Mouse (Mus musculus) ES-Bruce4 (cell line): ENCODE results near the gene Gse1.

Source experiments
- CTCF ChIP-seq: IDR thresholded peaks from one replicate; pipeline ENCODE4 v1.8.1; 2011; ENCODE audit warnings: low read depth, low read length
- EP300 ChIP-seq: IDR thresholded peaks from 2 replicates; pipeline ENCODE4 v1.6.1; 2011; ENCODE audit warnings: low read depth, low read length; ENCODE audit not compliant: insufficient read depth
- POLR2A ChIP-seq: IDR thresholded peaks from one replicate; pipeline ENCODE4 v1.8.1; 2011; ENCODE audit warnings: low read length; ENCODE audit not compliant: insufficient read depth

DNA sequence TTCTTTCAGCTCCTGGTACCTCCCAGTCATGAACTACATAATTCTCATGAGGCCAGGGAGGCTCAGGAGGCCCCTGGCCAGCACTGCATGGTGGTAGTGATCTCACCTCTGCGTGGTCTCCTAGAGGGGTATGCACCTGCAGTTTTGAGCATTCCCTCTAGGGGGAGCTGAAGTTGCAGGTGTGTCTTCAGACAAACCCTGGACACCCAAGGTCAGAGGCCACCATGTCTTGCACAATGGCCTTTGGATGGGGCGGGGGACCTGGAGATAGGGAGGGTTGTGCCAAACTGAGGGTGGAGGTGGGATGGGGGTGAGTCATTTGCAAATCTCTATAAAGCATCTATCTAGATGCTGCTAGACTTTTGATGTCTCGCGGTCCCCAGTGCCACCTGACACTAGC, 87.4 kb downstream of the Gse1 start:
- TF ChIP-seq CTCF (peak; percentile 42), EP300 (no peak), POLR2A (no peak)
